Mouse (Mus musculus) limb, embryonic 15.5 days (tissue): ENCODE data around the gene Rpl7l1. TPM values are rescaled to one million over a fixed set of nuclear protein-coding genes. Genes with fewer than 3 reads are reported as not detected.

Experiments
- ATAC-seq: fragments of 200-750 bp; cut with Nextera tagmentation; 2 replicates; pipeline ENCODE4 v1.8.0; 2017; ENCODE audit warnings: low read depth, moderate TSS enrichment; ENCODE audit not compliant: insufficient number of reproducible peaks, low FRiP score, low TSS enrichment
- H3K27ac ChIP-seq: fragments of 300-500 bp; sonication (generic); 2 replicates; pipeline ENCODE4 v1.5.1; 2015; ENCODE audit warnings: moderate library complexity, mild to moderate bottlenecking, inconsistent platforms
- H3K27me3 ChIP-seq: fragments of 300-500 bp; sonication (generic); 2 replicates; pipeline ENCODE4 v1.6.1; 2015; ENCODE audit warnings: inconsistent platforms
- H3K36me3 ChIP-seq: fragments of 300-500 bp; sonication (generic); 2 replicates; pipeline ENCODE4 v1.6.1; 2015; ENCODE audit warnings: inconsistent platforms
- H3K4me1 ChIP-seq: fragments of 300-500 bp; sonication (generic); 2 replicates; pipeline ENCODE4 v1.6.1; 2015; ENCODE audit warnings: inconsistent platforms
- H3K4me2 ChIP-seq: fragments of 300-500 bp; sonication (generic); 2 replicates; pipeline ENCODE4 v1.6.1; 2015; ENCODE audit warnings: mild to moderate bottlenecking, inconsistent platforms
- H3K4me3 ChIP-seq: fragments of 300-500 bp; sonication (generic); 2 replicates; pipeline ENCODE4 v1.5.1; 2015; ENCODE audit warnings: mild to moderate bottlenecking, inconsistent platforms
- H3K9ac ChIP-seq: fragments of 300-500 bp; sonication (generic); 2 replicates; pipeline ENCODE4 v1.6.1; 2015; ENCODE audit warnings: inconsistent platforms
- H3K9me3 ChIP-seq: fragments of 300-500 bp; sonication (generic); 2 replicates; pipeline ENCODE4 v1.6.1; 2016; ENCODE audit warnings: inconsistent platforms
- WGBS: fragments of 180-500 bp; shearing (Covaris S2); methylation state at CpG from one replicate; pipeline ENCODE4 v1.1.7; 2015; 5-methylcytosine and 5-hydroxymethylcytosine counted together
- polyA plus RNA-seq: library from polyadenylated mRNA; unstranded; fragments of >200 nt; fragmentation: Nextera tagmentation; extraction: Ambion mirVana; gene quantifications from 2 replicates; pipeline ENCODE4 v1.2.1, GENCODE M21; 2015

Gene Rpl7l1
- polyA plus RNA-seq, 1 experiment from 2014 or later: 151 TPM

DNA sequence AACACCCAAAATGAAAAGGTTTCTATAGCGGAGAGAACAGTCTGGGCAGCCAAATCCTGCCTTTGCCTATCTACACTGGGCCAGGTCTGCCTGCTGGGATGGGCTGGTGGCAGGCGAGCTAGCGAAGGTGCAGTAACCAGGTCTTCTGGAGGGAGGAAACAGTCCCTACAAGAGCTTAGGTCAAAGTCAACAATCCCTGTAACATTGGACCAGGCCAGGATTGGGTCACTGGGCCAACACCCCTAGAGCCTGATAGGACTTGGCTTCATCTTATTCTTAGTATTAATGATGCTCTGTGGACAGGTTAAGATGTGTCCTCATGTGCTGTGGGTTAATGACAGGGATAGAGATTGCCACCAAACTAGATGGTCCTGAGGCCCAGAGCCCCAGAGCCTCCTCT is 48.4 kb downstream of the Rpl7l1 start:
- peaks cover 1% of the 10 kb centered on the region; the same call in 1 of the 2 replicates for H3K4me1 ChIP-seq
- ATAC-seq: no peak
- H3K9ac ChIP-seq: no peak overlapping the region
- H3K4me3 ChIP-seq: no peak overlapping the region
- peaks cover 30% of the 10 kb centered on the region for H3K36me3 ChIP-seq
- H3K4me2 ChIP-seq: no peak overlapping the region
- no peaks in the 10 kb centered on the region for H3K9me3 ChIP-seq
- H3K27ac ChIP-seq: no peak overlapping the region
- H3K27me3 ChIP-seq: peaks cover 4% of the 10 kb centered on the region; the same call in 1 of the 2 replicates
- 93% methylated on average over 3 of the region's 3 CpGs for WGBS

DNA sequence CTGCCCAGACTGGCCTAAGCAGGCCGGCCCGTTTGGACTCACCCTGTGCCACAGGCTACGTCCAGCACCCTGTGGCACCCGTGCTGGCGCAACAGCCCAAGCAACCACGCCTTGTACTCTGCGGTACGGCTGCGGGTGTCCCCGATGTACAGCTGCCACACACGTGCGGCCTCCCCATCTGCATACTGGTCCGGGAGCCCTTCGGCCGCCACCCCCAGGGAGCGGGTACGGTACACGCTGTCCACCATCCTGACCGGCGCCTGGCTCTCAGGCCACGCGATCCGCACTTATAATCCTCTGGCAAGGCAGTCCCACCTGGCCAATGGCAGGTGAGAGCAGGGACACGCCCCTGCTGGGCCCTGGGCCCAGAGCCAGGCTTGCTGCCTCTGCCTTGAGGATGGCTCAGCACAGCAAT is 53.6 kb downstream of the Rpl7l1 start, which contains the start of gene Gnmt:
Gene Gnmt, minus strand, starts transcription at position 265 of the 415 bp plus-strand sequence.
- Histone ChIP-seq H3K27ac (no peak within 1 kb of the TSS), H3K27me3 (peaks cover 11% of the 10 kb centered on the region), H3K9me3 (no peaks in the 10 kb centered on the region), H3K4me2 (peak within 1 kb of the TSS; percentile 34), H3K36me3 (peaks cover 28% of the 10 kb centered on the region), H3K4me3 (peak within 1 kb of the TSS; percentile 17), H3K4me1 (peaks cover 11% of the 10 kb centered on the region; the same call in 1 of the 2 replicates), H3K9ac (0 out of 2 replicates have a peak within 1 kb of the TSS, but pooled peaks have one; percentile 4)
- ATAC-seq: no peak
- 21% methylated on average over 24 of the region's 24 CpGs for WGBS

DNA sequence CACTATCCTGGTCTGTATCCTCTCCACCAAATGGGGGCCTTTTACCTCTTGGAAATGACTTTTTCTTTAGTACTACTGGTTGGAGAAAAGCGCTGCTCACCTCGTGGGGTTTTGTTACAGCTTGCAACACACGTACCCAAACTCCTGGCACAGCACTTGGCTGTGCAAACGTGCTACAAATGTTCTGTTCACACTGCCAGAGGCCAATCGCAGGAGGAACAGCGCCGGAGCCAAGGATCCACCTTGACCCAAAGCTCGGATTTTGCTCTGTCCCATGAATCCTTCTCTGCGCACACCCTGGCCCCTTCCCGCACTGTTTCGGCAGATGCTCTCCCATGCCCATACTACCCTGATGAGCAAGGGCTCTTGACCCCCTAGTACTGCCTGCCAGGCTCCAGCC is 54.0 kb downstream of the Rpl7l1 start:
- Histone ChIP-seq H3K36me3 (peaks cover 32% of the 10 kb centered on the region), H3K27ac (no peak overlapping the region), H3K9ac (0 out of 2 replicates have a peak overlapping the region, but pooled peaks have one; percentile 4), H3K4me2 (peak overlapping the region; percentile 34), H3K4me3 (peak overlapping the region; percentile 17; the same call in 1 of the 2 replicates), H3K9me3 (no peaks in the 10 kb centered on the region), H3K4me1 (peaks cover 11% of the 10 kb centered on the region; the same call in 1 of the 2 replicates), H3K27me3 (peaks cover 11% of the 10 kb centered on the region)
- 48% methylated on average over 11 of the region's 11 CpGs for WGBS
- ATAC-seq: no peak

DNA sequence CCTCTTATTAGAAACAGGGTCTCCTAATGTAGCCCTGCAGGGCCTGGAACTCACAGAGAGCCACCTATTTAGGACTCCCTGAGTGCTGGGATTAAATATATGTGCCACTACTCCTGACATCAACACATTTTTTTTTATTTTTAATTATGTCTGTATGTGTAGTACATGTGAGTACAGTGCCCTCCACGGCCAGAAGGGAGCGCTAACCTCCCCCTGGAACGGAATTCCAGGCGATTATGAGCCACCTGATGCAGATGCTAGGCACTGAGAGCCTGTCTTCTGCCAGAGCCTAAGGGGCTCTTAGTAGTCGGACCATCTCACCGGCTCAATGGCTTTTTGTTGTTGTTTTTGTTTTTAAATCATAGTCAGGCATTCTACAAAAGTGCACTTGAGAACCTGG is 54.5 kb downstream of the Rpl7l1 start:
- Histone ChIP-seq H3K27ac (no peak overlapping the region), H3K36me3 (peaks cover 37% of the 10 kb centered on the region), H3K4me2 (no peak overlapping the region), H3K27me3 (peaks cover 11% of the 10 kb centered on the region), H3K4me3 (no peak overlapping the region), H3K4me1 (peaks cover 11% of the 10 kb centered on the region; the same call in 1 of the 2 replicates), H3K9me3 (no peaks in the 10 kb centered on the region), H3K9ac (no peak overlapping the region)
- no peak for ATAC-seq
- 44% methylated on average over 6 of the region's 6 CpGs for WGBS

DNA sequence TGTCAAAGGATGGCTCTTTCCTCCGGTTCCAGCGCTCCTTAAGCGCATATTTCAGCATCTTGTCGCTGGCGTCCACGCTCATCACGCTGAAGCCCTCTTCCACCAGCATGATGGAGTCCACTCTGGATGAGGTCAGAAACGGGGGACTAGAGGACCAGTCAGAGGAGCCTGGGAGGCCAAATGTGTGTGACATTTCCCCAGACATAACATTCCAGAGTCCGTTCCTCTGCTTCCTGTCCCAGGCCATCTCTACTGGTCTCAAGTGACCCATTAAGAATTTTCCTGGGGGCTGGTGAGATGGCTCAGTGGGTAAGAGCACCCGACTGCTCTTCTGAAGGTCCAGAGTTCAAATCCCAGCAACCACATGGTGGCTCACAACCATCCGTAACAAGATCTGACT is 55.2 kb downstream of the Rpl7l1 start:
- peaks cover 11% of the 10 kb centered on the region; the same call in 1 of the 2 replicates for H3K4me1 ChIP-seq
- H3K36me3 ChIP-seq: peaks cover 42% of the 10 kb centered on the region
- no peak overlapping the region for H3K27ac ChIP-seq
- H3K9me3 ChIP-seq: no peaks in the 10 kb centered on the region
- H3K4me2 ChIP-seq: no peak overlapping the region
- peaks cover 11% of the 10 kb centered on the region for H3K27me3 ChIP-seq
- WGBS: 92% methylated on average over 11 of the region's 11 CpGs
- ATAC-seq: no peak
- no peak overlapping the region for H3K9ac ChIP-seq
- no peak overlapping the region for H3K4me3 ChIP-seq

DNA sequence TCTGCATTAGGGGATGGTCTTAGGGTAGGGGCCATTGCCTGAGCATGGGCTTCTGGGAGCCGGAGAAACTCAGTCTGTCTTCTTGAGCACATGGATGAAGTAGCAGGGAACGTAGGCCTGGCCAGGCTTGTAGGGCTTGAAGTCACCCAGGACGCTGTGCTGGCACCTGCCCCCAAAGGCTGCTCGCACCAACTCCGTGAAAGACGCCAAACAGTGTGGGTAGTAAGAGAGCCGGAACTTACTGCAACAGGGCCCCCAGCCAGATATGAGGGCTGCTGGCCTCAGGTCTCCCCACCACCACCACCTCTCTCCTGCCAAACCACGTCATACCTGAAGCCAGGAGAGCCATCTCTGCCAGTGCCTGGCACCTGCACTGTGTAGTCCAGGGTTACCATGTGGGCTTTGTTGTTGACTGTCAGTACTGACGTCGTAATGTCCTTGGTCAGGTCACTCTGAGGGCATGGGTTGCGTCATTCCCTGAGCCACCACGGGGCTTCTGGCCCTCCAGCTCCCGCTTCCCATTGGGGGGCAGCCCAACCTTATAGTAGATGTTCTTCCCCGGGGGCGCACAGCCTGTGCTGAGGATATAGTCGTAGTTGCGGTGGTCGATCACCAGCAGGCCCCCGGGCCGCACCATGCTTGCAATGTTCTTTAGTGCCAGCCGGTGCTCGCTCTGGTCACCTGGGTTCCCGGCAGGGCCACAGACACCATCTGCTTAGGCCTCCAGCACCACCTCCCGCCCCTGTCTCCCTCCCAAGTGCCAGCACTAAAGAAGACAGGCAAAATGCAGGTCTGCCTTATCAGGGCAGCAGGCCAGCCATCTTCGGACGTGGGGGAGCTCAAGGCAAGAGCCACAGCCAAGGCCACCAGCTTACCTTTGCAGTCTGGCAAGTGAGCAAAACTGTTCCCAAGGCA is 56.5 kb downstream of the Rpl7l1 start:
- 87% methylated on average over 26 of the region's 26 CpGs for WGBS

DNA sequence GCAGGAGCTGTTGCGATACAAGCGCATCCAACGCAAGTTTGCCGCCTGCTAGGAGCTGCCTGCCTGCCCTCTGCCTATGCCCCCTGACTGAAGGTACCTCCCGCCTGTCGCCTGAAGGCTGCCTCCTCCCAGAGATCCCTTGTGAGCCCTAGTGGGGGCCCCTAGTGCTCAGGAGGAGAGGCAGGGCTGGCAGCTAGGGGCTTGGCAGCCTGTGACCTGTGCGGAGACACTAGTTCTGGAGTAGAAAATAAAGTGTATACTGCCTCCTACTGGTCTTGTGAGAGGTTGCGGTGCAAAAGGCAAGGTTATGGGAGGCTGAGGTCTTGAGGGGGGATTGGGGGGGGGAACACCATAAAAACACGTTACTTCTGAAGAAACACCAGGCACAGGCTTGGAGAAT is 57.2 kb downstream of the Rpl7l1 start:
- Histone ChIP-seq H3K4me2 (no peak overlapping the region), H3K9me3 (no peaks in the 10 kb centered on the region), H3K36me3 (peaks cover 62% of the 10 kb centered on the region), H3K27ac (no peak overlapping the region), H3K9ac (no peak overlapping the region), H3K4me1 (peaks cover 11% of the 10 kb centered on the region; the same call in 1 of the 2 replicates), H3K4me3 (no peak overlapping the region), H3K27me3 (peaks cover 11% of the 10 kb centered on the region)
- WGBS: 54% methylated on average over 9 of the region's 9 CpGs
- ATAC-seq: no peak

More for the DNA sequence above, 56.5 kb downstream of the Rpl7l1 start:
- Histone ChIP-seq H3K27ac (no peak overlapping the region), H3K4me2 (no peak overlapping the region), H3K4me1 (peaks cover 11% of the 10 kb centered on the region; the same call in 1 of the 2 replicates), H3K9ac (no peak overlapping the region), H3K27me3 (peaks cover 11% of the 10 kb centered on the region), H3K4me3 (no peak overlapping the region), H3K9me3 (no peaks in the 10 kb centered on the region), H3K36me3 (peaks cover 55% of the 10 kb centered on the region)
- ATAC-seq: no peak

DNA sequence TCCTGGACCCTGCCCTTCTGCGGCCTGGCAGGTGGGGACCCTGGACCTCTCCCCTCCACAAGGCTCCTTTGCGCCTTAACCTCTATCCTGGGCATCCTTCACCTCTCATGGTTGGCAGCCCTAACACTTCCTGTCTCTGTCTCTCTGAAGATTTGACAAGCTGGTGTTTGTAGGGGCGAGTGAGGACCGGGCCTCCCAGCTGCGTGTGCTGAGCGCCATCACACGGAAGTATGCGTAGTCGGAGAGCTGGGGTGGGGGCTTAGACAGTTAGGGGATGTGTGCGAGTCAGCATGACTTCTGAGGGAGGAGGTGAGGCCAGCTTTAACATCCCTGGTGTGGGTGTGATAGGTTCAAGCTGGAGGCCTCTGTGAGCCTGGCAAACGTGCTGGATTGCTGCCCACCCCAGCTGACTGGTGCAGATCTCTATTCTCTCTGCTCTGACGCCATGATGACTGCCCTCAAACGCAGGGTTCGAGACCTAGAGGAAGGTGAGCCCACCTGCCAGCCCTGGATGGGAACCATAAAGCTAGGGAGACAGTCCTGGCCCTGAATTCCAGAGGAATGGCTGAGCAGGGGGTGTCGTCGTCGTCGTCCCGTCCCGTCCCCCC is 57.9 kb downstream of the Rpl7l1 start:
- ATAC-seq: no peak

More for the DNA sequence above, 57.9 kb downstream of the Rpl7l1 start:
- Histone ChIP-seq H3K4me2 (no peak overlapping the region), H3K4me1 (peaks cover 11% of the 10 kb centered on the region; the same call in 1 of the 2 replicates), H3K9me3 (no peaks in the 10 kb centered on the region), H3K4me3 (no peak overlapping the region), H3K9ac (no peak overlapping the region), H3K27me3 (peaks cover 8% of the 10 kb centered on the region), H3K27ac (no peak overlapping the region), H3K36me3 (peaks cover 66% of the 10 kb centered on the region)
- WGBS: 74% methylated on average over 20 of the region's 20 CpGs

Other genes starting within 250 kb of the Rpl7l1 start
- 5.2 and 7.5 TPM in 2 replicates for gene Cul9, start 236.3 kb downstream of the Rpl7l1 start, polyA plus RNA-seq
- gene Srf, start 226.5 kb downstream of the Rpl7l1 start, polyA plus RNA-seq: 6.4 and 7.1 TPM in 2 replicates
- 122 and 123 TPM in 2 replicates for gene Ptk7, start 153.2 kb downstream of the Rpl7l1 start, polyA plus RNA-seq
- gene Klc4, start 136.7 kb downstream of the Rpl7l1 start, polyA plus RNA-seq: 20.5 and 22.3 TPM in 2 replicates
- 88.4 and 91.3 TPM in 2 replicates for gene Mrpl2, start 136.4 kb downstream of the Rpl7l1 start, polyA plus RNA-seq
- 53.4 and 63.3 TPM in 2 replicates for gene Cul7, start 132.3 kb downstream of the Rpl7l1 start, polyA plus RNA-seq
- 64.6 and 66.9 TPM in 2 replicates for gene Rrp36, start 108.3 kb downstream of the Rpl7l1 start, polyA plus RNA-seq
- gene Mea1, start 103.9 kb downstream of the Rpl7l1 start, polyA plus RNA-seq: 141 and 146 TPM in 2 replicates
- 132 and 156 TPM in 2 replicates for gene Klhdc3, start 101.8 kb downstream of the Rpl7l1 start, polyA plus RNA-seq
- gene Ppp2r5d, start 77.6 kb downstream of the Rpl7l1 start, polyA plus RNA-seq: 82.6 and 86.7 TPM in 2 replicates
- gene Pex6, start 71.2 kb downstream of the Rpl7l1 start, polyA plus RNA-seq: 22.4 and 29.4 TPM in 2 replicates
- gene Gnmt, start 53.5 kb downstream of the Rpl7l1 start, polyA plus RNA-seq: 1.5 and 2.5 TPM in 2 replicates
- gene Cnpy3, start 30.5 kb downstream of the Rpl7l1 start, polyA plus RNA-seq: 78.0 and 83.6 TPM in 2 replicates
- 0.17 and 0.33 TPM in 2 replicates for gene Ptcra, start 19.0 kb downstream of the Rpl7l1 start, polyA plus RNA-seq
- gene 2310039H08Rik, start 10.0 kb downstream of the Rpl7l1 start, polyA plus RNA-seq: 78.8 and 86.0 TPM in 2 replicates
- 3.8 and 4.7 TPM in 2 replicates for gene Bicral, start 75.8 kb upstream of the Rpl7l1 start, polyA plus RNA-seq
- 51.2 and 54.1 TPM in 2 replicates for gene Tbcc, start 108.0 kb upstream of the Rpl7l1 start, polyA plus RNA-seq
- gene Prph2, start 127.8 kb upstream of the Rpl7l1 start, polyA plus RNA-seq: not detected in 2 replicates
- gene Ubr2, start 227.9 kb upstream of the Rpl7l1 start, polyA plus RNA-seq: 14.4 and 14.9 TPM in 2 replicates